Mouse (Mus musculus) B cell, adult 2 months (primary cell): ENCODE measurements around the gene Arhgef2.
"Not testable (repeated sequence)": the region's sequence is repeated elsewhere in the genome, so short reads cannot be mapped to it uniquely, and the experiment has no call there.

ENCODE experiments used
- DNase-seq, 2 experiments: peaks; one replicate each; pipeline ENCODE4 v3.0.0; 2022

Arhgef2 gene

DNA sequence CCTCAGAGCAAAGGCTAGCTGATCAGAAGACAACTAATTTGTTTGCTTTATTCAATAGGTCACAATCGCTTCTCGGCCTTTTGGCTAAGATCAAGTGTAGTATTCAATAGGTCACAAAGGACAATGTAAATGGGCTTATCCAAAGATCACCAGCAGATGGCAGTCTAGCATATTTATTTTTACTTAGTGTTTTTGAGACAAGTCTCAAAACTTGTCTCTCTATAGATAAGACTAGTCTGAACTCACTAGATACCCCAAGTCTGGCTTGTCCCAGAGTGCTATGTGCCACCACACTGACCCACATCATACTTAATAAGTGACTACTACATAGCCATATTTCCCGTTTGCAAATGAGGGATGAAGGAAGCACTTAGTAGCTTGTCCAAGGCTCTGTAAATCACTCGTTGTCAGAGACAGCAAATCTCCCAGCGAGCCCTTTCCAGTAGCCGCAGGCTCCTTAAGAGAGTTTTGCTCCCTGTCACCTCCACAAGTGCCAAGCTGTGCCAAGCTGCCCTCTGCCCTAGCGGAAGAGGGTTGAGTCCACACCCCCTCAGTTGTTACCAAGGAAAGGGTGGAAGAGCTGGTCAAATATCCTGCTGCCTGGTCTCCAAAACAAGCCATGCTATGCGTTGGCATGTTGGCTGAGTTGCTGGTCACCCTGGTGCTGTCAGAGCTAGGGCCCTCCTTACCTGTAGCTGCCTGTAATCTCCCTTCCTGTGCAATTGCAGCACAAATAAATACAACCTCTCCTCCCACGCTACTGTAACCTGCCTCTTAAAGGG lies 13.6 kb upstream of the Arhgef2 start:
- DNase-seq, result peak; percentile 71 to 74

- DNase-seq, result peak; percentile 76 to 80
Observed at GRCm38 (mm10) chr3:88592942-88593576, 12.7 kb upstream of the Arhgef2 start.

GRCm38 (mm10) chr3:88593893-88594580 lies 11.7 kb upstream of the Arhgef2 start:
- DNase-seq, result no peak

- not testable (repeated sequence) for DNase-seq
Observed at GRCm38 (mm10) chr3:88596547-88596946, 9.2 kb upstream of the Arhgef2 start.

DNA sequence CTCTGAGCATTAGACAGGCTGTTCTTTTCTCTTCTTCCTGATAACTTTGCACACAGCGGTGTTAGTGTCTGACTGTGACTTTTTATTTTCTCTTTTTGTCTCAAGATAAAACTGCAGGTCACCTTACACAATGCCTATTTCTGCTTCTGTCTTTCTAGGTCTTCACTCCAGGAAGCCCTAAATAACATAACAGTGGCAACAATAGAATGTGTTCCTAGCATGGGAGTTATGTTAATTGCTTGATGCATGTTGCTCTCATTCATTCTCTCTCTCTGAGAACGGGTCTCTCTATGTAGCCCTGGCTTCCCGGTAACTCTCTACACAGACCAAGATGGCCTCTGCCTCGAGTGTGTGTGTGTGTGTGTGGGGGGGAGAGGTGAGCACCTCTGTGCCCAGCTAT lies 3.3 kb upstream of the Arhgef2 start:
- no peak for DNase-seq

DNA sequence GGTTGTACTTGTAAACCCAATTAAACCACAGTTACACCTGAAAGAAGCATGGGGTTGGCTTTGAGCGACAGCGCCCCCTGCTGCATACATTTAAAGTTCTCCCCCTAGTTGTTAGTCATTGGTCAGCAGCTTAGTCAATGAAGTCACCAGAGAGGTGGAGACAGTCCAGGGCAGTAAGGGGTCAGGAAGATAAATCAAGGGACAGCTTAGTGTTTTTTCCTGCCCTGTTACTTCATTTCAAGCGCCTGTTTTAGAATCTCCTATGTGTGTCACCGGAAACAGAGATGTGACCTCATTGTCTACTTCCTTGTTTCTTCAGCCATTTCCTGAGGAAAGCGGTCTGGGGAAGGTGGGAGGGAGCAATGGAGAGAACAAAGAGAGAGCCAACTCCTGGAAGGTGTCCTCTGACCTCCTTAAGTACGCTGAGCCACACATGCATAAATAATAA lies 2.0 kb upstream of the Arhgef2 start:
- peak; percentile 84 for DNase-seq

DNA sequence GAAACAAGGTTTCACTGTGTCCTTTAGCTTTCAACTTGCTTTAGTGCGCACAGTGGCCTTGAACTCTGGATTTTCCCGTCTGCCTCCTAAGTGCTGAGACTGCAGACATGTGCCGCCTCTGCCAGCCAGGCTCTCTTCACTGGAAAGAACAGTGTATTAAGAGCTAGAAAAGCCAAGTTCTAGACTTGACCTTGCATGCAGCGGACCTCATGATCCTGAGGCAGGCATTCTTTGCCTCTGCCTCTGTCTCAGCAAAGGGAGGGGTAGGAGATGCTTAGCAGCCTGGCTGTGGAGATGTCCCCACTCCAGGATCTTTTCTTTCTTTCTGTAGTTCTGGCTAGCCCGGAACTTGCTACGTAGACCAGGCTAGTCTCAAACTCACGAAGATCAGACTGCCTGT lies 903 bp upstream of the Arhgef2 start:
- DNase-seq, result no peak

GRCm38 (mm10) chr3:88607065-88607757 lies 1.4 kb downstream of the Arhgef2 start:
- DNase-seq, result peak; percentile 92 to 93

DNA sequence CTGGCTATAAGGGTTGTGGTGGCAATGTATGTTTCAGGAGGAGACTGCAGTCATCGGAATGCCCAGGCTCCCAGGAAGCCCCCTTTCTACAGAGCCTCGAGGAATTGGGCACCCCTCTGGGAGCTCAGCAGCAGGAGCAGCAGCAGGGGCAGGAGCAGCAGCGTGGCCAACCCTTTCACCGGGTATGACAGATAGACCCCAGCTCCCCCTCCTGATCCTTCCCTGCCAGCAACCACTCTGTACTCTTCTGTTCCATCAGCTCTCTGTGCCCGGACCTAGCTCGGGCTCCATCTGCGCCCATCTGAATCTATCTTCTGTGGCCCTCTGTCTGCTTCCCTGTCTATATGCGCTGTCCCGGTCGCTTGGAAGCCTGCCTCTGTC lies 2.0 kb downstream of the Arhgef2 start:
- no peak for DNase-seq

DNA sequence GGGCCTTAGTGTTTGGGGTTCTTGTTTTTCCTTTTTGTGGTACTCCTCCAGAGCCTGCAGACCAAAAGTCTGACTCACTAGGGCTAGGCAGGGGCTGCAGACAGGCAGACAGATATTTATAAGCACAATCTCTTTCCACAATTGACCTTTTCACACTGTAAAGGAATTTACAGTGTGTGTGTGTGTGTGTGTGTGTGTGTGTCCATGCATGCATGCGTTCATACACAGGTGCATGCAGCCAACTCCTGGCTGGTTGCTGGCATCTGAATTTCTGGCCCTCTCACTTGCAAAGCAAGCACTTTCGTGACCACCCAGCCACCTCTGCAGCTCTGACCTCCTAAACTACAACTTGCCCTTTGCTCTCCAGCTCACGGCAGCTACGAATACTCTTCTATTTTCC lies 3.3 kb downstream of the Arhgef2 start:
- no peak for DNase-seq

DNA sequence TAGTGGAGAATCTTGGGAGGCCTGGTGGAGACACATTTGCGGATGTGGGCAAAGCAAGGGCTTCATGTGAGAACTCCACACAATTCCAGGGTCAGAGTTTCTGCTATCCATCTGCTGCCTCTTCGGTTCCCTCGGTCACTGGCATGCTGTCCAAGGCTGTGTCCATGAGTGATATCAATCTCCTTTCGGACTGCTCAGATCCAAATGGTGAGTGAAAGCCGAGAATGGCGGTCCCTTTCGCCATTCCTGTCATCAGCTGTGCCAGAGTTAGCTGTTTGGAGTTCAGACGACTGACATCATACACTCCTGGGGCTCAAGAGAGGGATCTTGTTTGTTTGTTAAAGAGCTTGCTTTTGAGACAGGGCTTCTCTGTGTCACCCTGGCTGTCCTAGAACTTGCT lies 8.7 kb downstream of the Arhgef2 start:
- no peak for DNase-seq

DNA sequence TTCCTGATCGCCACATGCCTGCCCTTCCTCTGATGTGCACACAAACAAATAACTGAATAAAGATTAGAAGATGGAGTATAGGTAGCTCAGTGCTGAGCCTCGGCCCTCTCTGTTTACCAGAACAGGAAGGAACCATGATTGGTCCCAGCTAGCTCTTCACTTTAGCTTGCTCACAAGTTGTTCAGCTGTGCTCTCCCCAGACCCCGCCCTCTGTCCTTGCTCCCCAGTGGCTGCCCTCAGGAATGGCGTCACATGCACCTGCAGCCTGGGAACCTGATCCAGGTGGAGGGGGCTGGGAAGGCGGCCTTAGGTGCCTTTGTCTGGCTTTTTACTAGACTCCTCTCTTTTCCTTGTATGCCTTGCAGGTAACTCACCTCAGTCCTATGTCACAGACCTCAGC lies 9.4 kb downstream of the Arhgef2 start:
- DNase-seq, result no peak

GRCm38 (mm10) chr3:88615902-88616391 lies 10.2 kb downstream of the Arhgef2 start:
- peak; percentile 37 to 40 for DNase-seq

- DNase-seq, result no peak
Observed at GRCm38 (mm10) chr3:88616951-88617500, 11.3 kb downstream of the Arhgef2 start.

DNA sequence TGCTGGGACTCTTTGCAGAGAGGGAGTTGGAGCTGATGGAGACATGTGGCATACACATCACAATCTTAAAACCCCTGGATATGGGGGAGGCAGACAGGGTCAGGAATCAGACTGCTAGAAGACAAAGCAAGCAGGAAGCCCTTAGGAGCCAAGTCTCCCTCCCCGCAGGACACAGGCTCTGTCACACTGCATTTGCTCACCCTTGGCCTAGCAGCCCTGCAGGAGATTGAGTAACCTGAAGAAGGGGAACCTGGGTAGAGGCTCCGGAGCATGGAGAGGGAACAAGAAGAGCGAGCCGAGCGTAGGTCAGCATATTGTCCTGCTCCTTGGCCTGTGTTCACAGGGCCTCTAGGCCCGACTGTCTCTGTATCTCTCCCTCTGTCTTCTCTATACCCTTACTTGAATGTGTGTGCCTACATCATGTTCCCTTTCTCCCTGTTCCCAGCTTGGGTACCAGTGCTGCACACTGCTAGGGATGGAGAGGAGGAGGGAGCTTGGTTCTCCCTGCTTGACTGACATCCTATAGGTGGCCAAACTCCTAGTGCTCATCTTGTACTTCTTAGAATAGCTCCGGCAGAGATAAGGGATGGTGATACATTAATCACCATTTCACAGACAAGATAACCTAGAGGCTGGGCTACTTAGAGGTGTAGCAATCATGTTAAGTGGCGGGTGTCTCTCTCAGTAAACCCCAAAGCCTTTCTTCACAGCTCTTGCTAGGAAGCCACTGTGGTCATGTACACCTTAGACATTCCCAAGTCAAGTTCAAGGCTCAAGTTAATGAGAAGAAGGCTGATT lies 12.5 kb downstream of the Arhgef2 start:
- DNase-seq, result no peak

DNA sequence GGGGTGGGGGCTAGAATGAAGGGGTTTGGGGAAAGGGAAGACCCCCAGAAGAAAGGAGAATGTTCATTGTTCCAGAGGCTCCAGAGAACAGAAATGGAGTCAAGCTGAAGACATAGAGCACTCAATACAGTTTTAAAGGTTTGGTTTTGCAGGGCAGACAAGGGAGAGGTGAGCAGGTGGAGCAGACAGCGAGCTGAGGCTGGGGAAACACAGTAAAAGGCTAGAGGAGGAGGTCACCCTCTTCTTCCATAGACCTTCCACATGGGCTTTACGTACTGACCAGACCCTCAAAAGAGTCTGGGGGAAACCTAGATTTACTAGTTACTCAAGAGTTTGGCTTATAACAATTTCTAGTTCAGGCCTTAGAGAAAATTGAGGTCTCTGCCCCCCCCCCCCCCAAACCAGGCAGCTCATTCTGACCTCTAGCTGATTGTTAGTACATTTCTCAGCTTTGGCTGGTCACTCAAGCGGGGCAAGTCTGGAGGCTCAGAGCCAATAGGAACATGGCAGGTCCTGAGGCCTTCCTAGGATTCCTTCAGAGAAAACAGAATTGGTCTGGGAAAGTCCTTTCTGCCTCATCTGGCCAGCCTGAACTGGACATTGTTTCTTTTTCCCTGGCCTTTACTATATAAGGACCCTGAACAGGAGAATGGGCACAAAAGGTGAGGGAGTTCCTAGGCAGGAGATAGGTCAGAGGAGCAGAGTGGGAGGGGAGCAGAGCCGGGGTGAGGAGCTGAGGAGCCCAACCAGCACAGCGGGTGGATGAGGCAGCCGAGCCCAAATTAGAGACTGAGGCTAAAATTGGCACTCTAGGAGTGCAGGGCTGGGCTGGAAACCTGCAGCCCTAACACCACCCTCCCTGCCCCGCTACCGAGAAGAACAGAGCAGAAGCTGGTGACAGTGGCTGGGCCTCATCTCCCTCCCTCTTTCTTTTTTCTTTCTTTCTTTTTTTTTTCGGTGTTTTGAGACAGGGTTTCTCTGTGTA lies 13.6 kb downstream of the Arhgef2 start:
- no peak for DNase-seq

GRCm38 (mm10) chr3:88620146-88620991 lies 14.6 kb downstream of the Arhgef2 start:
- DNase-seq, result no peak

DNA sequence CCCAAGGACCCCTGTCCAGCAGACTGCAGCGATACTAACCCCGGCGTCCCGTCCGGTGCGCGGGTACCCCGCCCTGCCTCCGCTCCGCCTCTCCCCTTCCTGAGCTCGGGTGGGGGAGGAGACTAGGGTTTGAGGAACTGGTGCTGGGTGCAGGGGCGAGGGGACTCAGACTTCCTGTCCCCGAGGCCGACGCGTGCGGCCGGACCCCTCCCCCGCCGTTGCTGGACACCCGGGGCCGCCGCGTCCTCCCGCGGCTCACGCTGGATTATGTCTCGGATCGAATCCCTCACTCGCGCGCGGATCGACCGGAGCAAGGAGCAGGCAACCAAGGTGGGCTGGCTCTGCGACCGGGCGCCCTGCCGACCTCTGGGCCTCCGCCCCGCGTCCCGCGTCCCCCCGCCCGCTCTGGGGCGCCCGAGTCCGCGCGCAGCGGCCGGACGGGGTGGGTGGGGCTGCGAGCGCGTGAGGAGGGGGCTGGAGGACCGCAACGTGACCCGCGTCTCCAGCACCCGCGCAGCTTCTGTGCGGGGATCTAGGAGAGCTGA lies 15.3 kb downstream of the Arhgef2 start:
- peak; percentile 78 to 81 for DNase-seq

DNA sequence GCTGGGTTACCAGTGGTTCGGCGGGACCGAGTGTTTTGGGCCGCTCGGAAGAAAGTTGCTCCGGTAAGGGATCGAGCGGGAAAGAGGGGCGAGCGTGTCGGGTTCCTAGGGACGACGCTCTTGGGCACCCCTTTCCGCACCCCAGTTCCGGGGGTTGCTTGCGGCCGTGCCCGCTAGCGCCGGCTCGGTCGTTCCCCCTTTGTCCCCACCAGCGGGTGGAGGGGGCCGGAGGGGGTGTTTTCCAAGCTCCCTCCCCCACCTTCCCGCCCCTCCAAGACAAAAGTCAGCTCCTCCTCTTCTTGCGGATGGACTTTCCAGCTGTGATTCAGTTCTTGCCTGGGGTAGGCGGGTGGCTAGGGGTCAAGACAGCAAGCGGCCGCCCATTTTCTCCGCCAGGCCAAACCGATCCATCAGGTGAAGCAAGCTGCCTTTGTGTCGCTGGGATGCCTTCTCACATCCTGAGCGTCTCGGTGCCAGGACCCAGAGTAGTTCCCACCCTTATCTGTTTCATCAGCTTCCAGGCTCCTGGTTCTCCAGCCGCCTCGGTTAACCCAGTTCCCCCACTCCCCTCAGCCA lies 15.9 kb downstream of the Arhgef2 start:
- peak; percentile 28 to 31 for DNase-seq
